Mouse (Mus musculus) testis, postnatal 10 days (tissue): ENCODE measurements around the gene Nrp2.

ENCODE experiments used
- DNase-seq: peaks from one replicate; pipeline ENCODE4 v3.0.0; 2021; ENCODE audit warnings: low spot score

The Nrp2 gene

GRCm38 (mm10) chr1:62723891-62724290 is 20.8 kb downstream of the Nrp2 start:
- no peak for DNase-seq

GRCm38 (mm10) chr1:62724461-62725021 is 21.5 kb downstream of the Nrp2 start:
- DNase-seq = no peak

- DNase-seq = peak; percentile 40
Observed at GRCm38 (mm10) chr1:62725032-62725678, 22.1 kb downstream of the Nrp2 start.

- DNase-seq = no peak
Observed at GRCm38 (mm10) chr1:62727191-62727590, 24.1 kb downstream of the Nrp2 start.

- no peak for DNase-seq
Observed at GRCm38 (mm10) chr1:62728421-62728820, 25.3 kb downstream of the Nrp2 start.

GRCm38 (mm10) chr1:62728926-62729325 is 25.8 kb downstream of the Nrp2 start:
- DNase-seq = no peak

- no peak for DNase-seq
Observed at GRCm38 (mm10) chr1:62729345-62730150, 26.5 kb downstream of the Nrp2 start.

GRCm38 (mm10) chr1:62732036-62732435 is 29.0 kb downstream of the Nrp2 start:
- DNase-seq = no peak

- DNase-seq = no peak
Observed at GRCm38 (mm10) chr1:62734420-62734931, 31.4 kb downstream of the Nrp2 start.

GRCm38 (mm10) chr1:62734980-62735379 is 31.9 kb downstream of the Nrp2 start:
- DNase-seq = no peak

GRCm38 (mm10) chr1:62735835-62736234 is 32.8 kb downstream of the Nrp2 start:
- no peak for DNase-seq

- DNase-seq = no peak
Observed at GRCm38 (mm10) chr1:62736455-62737012, 33.4 kb downstream of the Nrp2 start.

- peak; percentile 40 for DNase-seq
Observed at GRCm38 (mm10) chr1:62738165-62738564, 35.1 kb downstream of the Nrp2 start.

- DNase-seq = no peak
Observed at GRCm38 (mm10) chr1:62742092-62742491, 39.0 kb downstream of the Nrp2 start.

GRCm38 (mm10) chr1:62743064-62743694 is 40.1 kb downstream of the Nrp2 start:
- DNase-seq = no peak

GRCm38 (mm10) chr1:62745889-62746288 is 42.8 kb downstream of the Nrp2 start:
- no peak for DNase-seq

GRCm38 (mm10) chr1:62747421-62748111 is 44.5 kb downstream of the Nrp2 start:
- no peak for DNase-seq

- no peak for DNase-seq
Observed at GRCm38 (mm10) chr1:62748361-62748760, 45.3 kb downstream of the Nrp2 start.

GRCm38 (mm10) chr1:62749716-62750115 is 46.6 kb downstream of the Nrp2 start:
- no peak for DNase-seq

- DNase-seq = no peak
Observed at GRCm38 (mm10) chr1:62750408-62751008, 47.4 kb downstream of the Nrp2 start.
